Mouse (Mus musculus) C2C12 (cell line): ENCODE measurements around the gene Gnb3.

Experiments
- CEBPB ChIP-seq: IDR thresholded peaks from one replicate; pipeline ENCODE4 v1.6.1; 2011; ENCODE audit warnings: low read depth, mild to moderate bottlenecking, control low read depth, moderate library complexity
- CTCF ChIP-seq: IDR thresholded peaks from one replicate; pipeline ENCODE4 v1.5.1; 2011; ENCODE audit not compliant: control insufficient read depth, insufficient read depth, insufficient read length
- FOSL1 ChIP-seq: IDR thresholded peaks from one replicate; pipeline ENCODE4 v1.8.0; 2011; ENCODE audit warnings: mild to moderate bottlenecking, low read length; ENCODE audit not compliant: poor library complexity, insufficient read depth, severe bottlenecking
- MAX ChIP-seq: IDR thresholded peaks from one replicate; pipeline ENCODE4 v1.6.1; 2011; ENCODE audit warnings: mild to moderate bottlenecking, control low read depth
- MYOD1 ChIP-seq: IDR thresholded peaks from one replicate; pipeline ENCODE4 v1.6.1; 2011; ENCODE audit warnings: low read depth; ENCODE audit not compliant: control insufficient read depth, insufficient read length

DNA sequence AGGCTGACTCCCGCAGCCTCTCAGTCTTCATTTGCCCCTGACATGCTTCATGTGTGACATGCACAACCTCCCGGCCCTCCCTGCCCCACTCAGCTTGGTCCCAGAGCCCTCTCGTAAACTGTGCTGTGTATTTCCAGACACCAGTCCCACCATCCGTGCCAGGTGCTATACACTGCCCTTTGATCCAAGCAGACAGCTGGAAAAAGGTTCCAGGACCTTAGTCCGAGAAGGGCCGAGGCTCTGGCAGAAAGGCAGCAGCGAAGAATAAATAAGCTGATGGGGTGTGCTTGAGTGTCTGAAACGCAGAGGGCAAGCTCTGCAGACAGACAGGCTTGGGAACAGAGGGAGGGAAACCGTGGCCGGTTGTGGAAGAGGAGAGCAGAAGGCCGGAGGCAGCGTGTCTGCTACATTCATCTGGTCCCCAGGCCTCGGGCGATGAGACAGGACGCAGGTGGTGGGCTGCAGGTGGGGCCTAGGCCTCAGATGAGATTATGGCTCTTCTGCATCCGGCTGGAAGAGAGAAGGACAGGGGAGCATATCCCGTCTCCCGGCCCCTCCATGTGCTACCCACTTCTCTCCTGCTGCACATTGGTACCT, 25.8 kb upstream of the Gnb3 start:
- TF ChIP-seq CTCF (no peak), FOSL1 (no peak), MYOD1 (no peak), MAX (no peak), CEBPB (no peak)
